Mouse (Mus musculus) bone marrow, adult 2 months (tissue): Measurements from ENCODE around the gene Tpst2. TPM values are rescaled to one million over a fixed set of nuclear protein-coding genes. Genes with fewer than 3 reads are reported as not detected.

Experiments
- H3K27ac ChIP-seq: fragments of 200-500 bp; 2 replicates; pipeline ENCODE4 v1.5.1; 2012; ENCODE audit warnings: low read depth, mild to moderate bottlenecking, control low read depth, inconsistent platforms, low read length; ENCODE audit not compliant: control insufficient read depth, poor library complexity, insufficient read depth
- H3K4me1 ChIP-seq: fragments of 200-500 bp; 2 replicates; pipeline ENCODE4 v1.6.1; 2011; ENCODE audit warnings: low read length; ENCODE audit not compliant: control insufficient read depth, insufficient read depth
- H3K4me3 ChIP-seq: fragments of 200-500 bp; replicated peaks from 2 replicates; pipeline ENCODE3; 2011; ENCODE audit warnings: mild to moderate bottlenecking, low read depth, low read length, control low read depth; ENCODE audit not compliant: control insufficient read depth
- CTCF ChIP-seq: fragments of 200-500 bp; IDR thresholded peaks from 2 replicates; pipeline ENCODE4 v1.5.1; 2011; ENCODE audit warnings: low read length, control low read depth; ENCODE audit not compliant: control insufficient read depth, insufficient read depth
- POLR2A ChIP-seq: fragments of 200-500 bp; IDR thresholded peaks from 2 replicates; pipeline ENCODE4 v1.6.1; 2011; ENCODE audit warnings: low read depth, mild to moderate bottlenecking, control low read depth, low read length, borderline replicate concordance; ENCODE audit not compliant: control insufficient read depth
- WGBS: fragments of 180-500 bp; shearing (Covaris S2); methylation state at CpG from one replicate; pipeline ENCODE4 v1.1.7; 2018; 5-methylcytosine and 5-hydroxymethylcytosine counted together
- polyA plus RNA-seq: library from polyadenylated mRNA; stranded (reverse); fragments of >200 nt; gene quantifications from 2 replicates; pipeline ENCODE4 v1.2.4, GENCODE M21; 2011; ENCODE audit warnings: low replicate concordance; ENCODE audit not compliant: missing spikeins, insufficient read depth, insufficient read length

Tpst2 gene
- polyA plus RNA-seq, 1 experiment: 43.3 TPM

- TF ChIP-seq POLR2A (no peak), CTCF (no peak)
- peaks cover 15% of the 10 kb centered on the region for H3K4me1 ChIP-seq
- H3K27ac ChIP-seq: no peak overlapping the region
- 83% methylated on average over 8 of the region's 8 CpGs for WGBS
- H3K4me3 ChIP-seq: no peak overlapping the region
Observed at GRCm38 (mm10) chr5:112247399-112247798, 29.1 kb upstream of the Tpst2 start.

GRCm38 (mm10) chr5:112249106-112249505 is 27.4 kb upstream of the Tpst2 start:
- H3K4me1 ChIP-seq: peaks cover 21% of the 10 kb centered on the region
- 89% methylated on average over 11 of the region's 11 CpGs for WGBS
- H3K27ac ChIP-seq: no peak overlapping the region
- H3K4me3 ChIP-seq: no peak overlapping the region
- TF ChIP-seq CTCF (no peak), POLR2A (no peak)

GRCm38 (mm10) chr5:112252400-112252799 is 24.1 kb upstream of the Tpst2 start, which contains the start of gene Cryba4:
Cryba4 (minus strand) TSS chr5:112252518.
- TF ChIP-seq CTCF: no peak
- no peak for TF ChIP-seq POLR2A
- Histone ChIP-seq H3K27ac (peak within 1 kb of the TSS; percentile 66), H3K4me3 (peak within 1 kb of the TSS; percentile 21), H3K4me1 (peaks cover 22% of the 10 kb centered on the region)
- WGBS: 75% methylated on average over 2 of the region's 2 CpGs

GRCm38 (mm10) chr5:112253169-112253568 is 23.3 kb upstream of the Tpst2 start:
- TF ChIP-seq POLR2A (no peak; the same call in 1 of the 2 replicates), CTCF (no peak)
- Histone ChIP-seq H3K4me3 (no peak overlapping the region), H3K27ac (peak overlapping the region; percentile 66), H3K4me1 (peaks cover 22% of the 10 kb centered on the region)
- WGBS: 32% methylated on average over 8 of the region's 8 CpGs

- H3K4me3 ChIP-seq: no peak overlapping the region
- 9% methylated on average over 7 of the region's 7 CpGs for WGBS
- peaks cover 22% of the 10 kb centered on the region for H3K4me1 ChIP-seq
- H3K27ac ChIP-seq: peak overlapping the region; percentile 30; the same call in 1 of the 2 replicates
- TF ChIP-seq CTCF (no peak), POLR2A (no peak)
Observed at GRCm38 (mm10) chr5:112254282-112254806, 22.1 kb upstream of the Tpst2 start.

GRCm38 (mm10) chr5:112255426-112255825 is 21.1 kb upstream of the Tpst2 start, which contains the start of gene Crybb1:
Crybb1 (plus strand) TSS chr5:112255815.
- peaks cover 23% of the 10 kb centered on the region for H3K4me1 ChIP-seq

GRCm38 (mm10) chr5:112256457-112256856 is 20.0 kb upstream of the Tpst2 start:
- WGBS: 70% methylated on average over 9 of the region's 9 CpGs

More at GRCm38 (mm10) chr5:112255426-112255825, 21.1 kb upstream of the Tpst2 start, which contains the start of gene Crybb1:
- no peak within 1 kb of the TSS for H3K27ac ChIP-seq
- TF ChIP-seq POLR2A (no peak), CTCF (no peak)
- 69% methylated on average over 3 of the region's 3 CpGs for WGBS
- no peak within 1 kb of the TSS for H3K4me3 ChIP-seq

GRCm38 (mm10) chr5:112257896-112258295 is 18.6 kb upstream of the Tpst2 start:
- Histone ChIP-seq H3K4me3 (no peak overlapping the region), H3K27ac (no peak overlapping the region), H3K4me1 (peaks cover 11% of the 10 kb centered on the region)
- WGBS: 87% methylated on average over 3 of the region's 3 CpGs
- TF ChIP-seq POLR2A: no peak
- no peak for TF ChIP-seq CTCF

More at GRCm38 (mm10) chr5:112256457-112256856, 20.0 kb upstream of the Tpst2 start:
- no peak for TF ChIP-seq CTCF
- TF ChIP-seq POLR2A: no peak
- H3K4me3 ChIP-seq: no peak overlapping the region
- no peak overlapping the region for H3K27ac ChIP-seq
- peaks cover 22% of the 10 kb centered on the region for H3K4me1 ChIP-seq

- Histone ChIP-seq H3K4me1 (peaks cover 5% of the 10 kb centered on the region), H3K27ac (no peak overlapping the region), H3K4me3 (no peak overlapping the region)
- no peak for TF ChIP-seq POLR2A
- TF ChIP-seq CTCF: no peak
- WGBS: 49% methylated on average over 16 of the region's 16 CpGs
Observed at GRCm38 (mm10) chr5:112259862-112260650, 16.4 kb upstream of the Tpst2 start.
